9 mouse cellular contexts compared by ENCODE assay signal in genomic region chr10:128310177-128310576, GRCm38 (mm10). TPM values are rescaled to one million over a fixed set of nuclear protein-coding genes. Genes with fewer than 3 reads are reported as not detected.
DNase-seq lines count a peak whose midpoint lies in the region; ATAC-seq lines count a peak whose summit lies in the region.
"Had no signal": no experiment of that assay in that cellular context is flagged by ENCODE, and none has a peak within 500 bp of the region (broad histone marks: within the 10 kb centered on the region; RNA-seq: fewer than 3 reads in every experiment).

No protein-coding gene starts in this region.

- 37% methylated on average over 11 of the region's 11 CpGs for WGBS in forebrain, embryonic 14.5 days
- WGBS in forebrain, embryonic 16.5 days, result 28% methylated on average over 11 of the region's 11 CpGs
- 57% methylated on average over 11 of the region's 11 CpGs for WGBS in stomach, embryonic 16.5 days

- ATAC-seq in forebrain, embryonic 14.5 days, result 0 out of 2 replicates have a peak, but pooled peaks have one; percentile 44
- no peak for ATAC-seq in forebrain, embryonic 16.5 days
- ATAC-seq in stomach, embryonic 16.5 days (ENCODE audit: insufficient read depth, low FRiP score), result peak; percentile 45; the same call in 1 of the 2 replicates

- no peaks in the 10 kb centered on the region for H3K9me3 ChIP-seq in forebrain, embryonic 14.5 days (replicated peaks; ENCODE audit: control insufficient read depth, low read length)
- no peaks in the 10 kb centered on the region for H3K9me3 ChIP-seq in forebrain, embryonic 16.5 days (ENCODE audit: control insufficient read depth, low read length)
- H3K9me3 ChIP-seq in stomach, embryonic 16.5 days (replicated peaks; ENCODE audit: control insufficient read depth, low read length), result no peaks in the 10 kb centered on the region

- no peak overlapping the region for H3K4me3 ChIP-seq in forebrain, embryonic 14.5 days (ENCODE audit: low read depth, low read length)
- no peak overlapping the region for H3K4me3 ChIP-seq in forebrain, embryonic 16.5 days (replicated peaks; ENCODE audit: low read length)
- H3K4me3 ChIP-seq in stomach, embryonic 16.5 days (replicated peaks; ENCODE audit: low read length), result no peak overlapping the region

- H3K27me3 ChIP-seq in forebrain, embryonic 14.5 days (replicated peaks; ENCODE audit: control insufficient read depth, insufficient read depth, low read length), result no peaks in the 10 kb centered on the region
- H3K27me3 ChIP-seq in forebrain, embryonic 16.5 days (replicated peaks; ENCODE audit: control insufficient read depth, insufficient read depth, low read length), result no peaks in the 10 kb centered on the region
- H3K27me3 ChIP-seq in stomach, embryonic 16.5 days (ENCODE audit: control insufficient read depth, insufficient read depth, low read length), result no peaks in the 10 kb centered on the region

- peaks cover 61% of the 10 kb centered on the region for H3K36me3 ChIP-seq in forebrain, embryonic 14.5 days (ENCODE audit: control insufficient read depth, insufficient read depth, low read length)
- H3K36me3 ChIP-seq in forebrain, embryonic 16.5 days (ENCODE audit: control insufficient read depth, insufficient read depth), result peaks cover 17% of the 10 kb centered on the region
- peaks cover 23% of the 10 kb centered on the region for H3K36me3 ChIP-seq in stomach, embryonic 16.5 days (ENCODE audit: control insufficient read depth, insufficient read depth, low read length)

- peak; percentile 57 for DNase-seq in forebrain, embryonic 14.5 days (ENCODE audit: low spot score)
- peak; percentile 46 for DNase-seq in right cerebral cortex, postnatal 14 days
- no peak for DNase-seq in right cerebral cortex, adult 18-20 months
- DNase-seq in kidney, postnatal 10 days, result peak; percentile 84
- no peak for DNase-seq in yolk sac, embryonic 10.5 days (ENCODE audit: low spot score)
- DNase-seq in left cerebral cortex, adult 8-10 months (ENCODE audit: low spot score in 2 of 2), result no peak

- H3K4me2 ChIP-seq in forebrain, embryonic 14.5 days (ENCODE audit: low read length), result no peak overlapping the region
- no peak overlapping the region for H3K4me2 ChIP-seq in forebrain, embryonic 16.5 days (ENCODE audit: low read length)
- no peak overlapping the region for H3K4me2 ChIP-seq in stomach, embryonic 16.5 days (ENCODE audit: low read depth, low read length)

- H3K9ac ChIP-seq in forebrain, embryonic 14.5 days (ENCODE audit: low read length), result no peak overlapping the region
- H3K9ac ChIP-seq in forebrain, embryonic 16.5 days (replicated peaks; ENCODE audit: low read depth, low read length), result no peak overlapping the region
- no peak overlapping the region for H3K9ac ChIP-seq in stomach, embryonic 16.5 days (ENCODE audit: low read length)
- H3K9ac ChIP-seq: liver, embryonic 14.5 days had no signal

- no peak overlapping the region for H3K27ac ChIP-seq in forebrain, embryonic 14.5 days (ENCODE audit: low read depth, low read length)
- no peak overlapping the region for H3K27ac ChIP-seq in forebrain, embryonic 16.5 days (ENCODE audit: low read length)
- no peak overlapping the region for H3K27ac ChIP-seq in stomach, embryonic 16.5 days (ENCODE audit: low read length)
- H3K27ac ChIP-seq: liver, embryonic 14.5 days had no signal

- no peaks in the 10 kb centered on the region; the same call in 1 of the 2 replicates for H3K4me1 ChIP-seq in forebrain, embryonic 14.5 days (ENCODE audit: control insufficient read depth, insufficient read depth, low read length)
- H3K4me1 ChIP-seq in forebrain, embryonic 16.5 days (replicated peaks; ENCODE audit: control insufficient read depth, insufficient read depth, low read length), result peaks cover 5% of the 10 kb centered on the region
- H3K4me1 ChIP-seq in stomach, embryonic 16.5 days (ENCODE audit: control insufficient read depth, insufficient read depth, low read length), result 0 out of 2 replicates have a peak, but pooled peaks cover 3% of the 10 kb centered on the region

RNA-seq across cellular contexts. Expression of gene Pan2, which starts 7.0 kb away (rescaled TPM):
- 21.4 and 23.2 TPM in 2 replicates for polyA plus RNA-seq in forebrain, embryonic 14.5 days (2014; fragmentation: Nextera tagmentation; extraction: Ambion mirVana)
- 27.8 and 28.5 TPM in 2 replicates for polyA plus RNA-seq in forebrain, embryonic 16.5 days (2015; fragmentation: Nextera tagmentation; extraction: Ambion mirVana)
- 29.0 and 30.4 TPM in 2 replicates for polyA plus RNA-seq in stomach, embryonic 16.5 days (2015; fragmentation: Nextera tagmentation; extraction: Ambion mirVana)
- total RNA-seq in left cerebral cortex, adult 8-10 months (2022), result 10 to 100 TPM; 14.5 to 15.5 (median 15.3) TPM

RNA-seq across cellular contexts. Expression of gene Il23a, which starts 11.6 kb away (rescaled TPM):
- not detected in 2 replicates for polyA plus RNA-seq in forebrain, embryonic 14.5 days (2014; fragmentation: Nextera tagmentation; extraction: Ambion mirVana)
- 0.39 TPM in 1 of 2 replicates, not detected in the other for polyA plus RNA-seq in forebrain, embryonic 16.5 days (2015; fragmentation: Nextera tagmentation; extraction: Ambion mirVana)
- polyA plus RNA-seq in stomach, embryonic 16.5 days (2015; fragmentation: Nextera tagmentation; extraction: Ambion mirVana), result 0.55 and 0.57 TPM in 2 replicates
- under 1 TPM in 1 of 4 experiments, not detected in 3; 0.36 TPM for total RNA-seq in left cerebral cortex, adult 8-10 months (2022)

RNA-seq across cellular contexts. Expression of gene Cnpy2, which starts 12.1 kb away (rescaled TPM):
- polyA plus RNA-seq in forebrain, embryonic 14.5 days (2014; fragmentation: Nextera tagmentation; extraction: Ambion mirVana), result 231 and 256 TPM in 2 replicates
- 190 and 195 TPM in 2 replicates for polyA plus RNA-seq in forebrain, embryonic 16.5 days (2015; fragmentation: Nextera tagmentation; extraction: Ambion mirVana)
- polyA plus RNA-seq in stomach, embryonic 16.5 days (2015; fragmentation: Nextera tagmentation; extraction: Ambion mirVana), result 310 and 315 TPM in 2 replicates
- total RNA-seq in left cerebral cortex, adult 8-10 months (2022), result 10 to 100 TPM; 66.6 to 76.7 (median 67.6) TPM

RNA-seq across cellular contexts. Expression of gene Cs, which starts 27.4 kb away (rescaled TPM):
- 234 and 243 TPM in 2 replicates for polyA plus RNA-seq in forebrain, embryonic 14.5 days (2014; fragmentation: Nextera tagmentation; extraction: Ambion mirVana)
- polyA plus RNA-seq in forebrain, embryonic 16.5 days (2015; fragmentation: Nextera tagmentation; extraction: Ambion mirVana), result 247 and 259 TPM in 2 replicates
- 221 and 230 TPM in 2 replicates for polyA plus RNA-seq in stomach, embryonic 16.5 days (2015; fragmentation: Nextera tagmentation; extraction: Ambion mirVana)
- 100 to 1,000 TPM; 221 to 239 (median 230) TPM for total RNA-seq in left cerebral cortex, adult 8-10 months (2022)

RNA-seq across cellular contexts. Expression of gene Stat2, which starts 39.8 kb away (rescaled TPM):
- polyA plus RNA-seq in forebrain, embryonic 14.5 days (2014; fragmentation: Nextera tagmentation; extraction: Ambion mirVana), result 11.6 and 17.4 TPM in 2 replicates
- polyA plus RNA-seq in forebrain, embryonic 16.5 days (2015; fragmentation: Nextera tagmentation; extraction: Ambion mirVana), result 18.7 and 23.3 TPM in 2 replicates
- polyA plus RNA-seq in stomach, embryonic 16.5 days (2015; fragmentation: Nextera tagmentation; extraction: Ambion mirVana), result 14.1 and 16.1 TPM in 2 replicates
- total RNA-seq in left cerebral cortex, adult 8-10 months (2022), result 10 to 100 TPM; 26.8 to 38.6 (median 28.2) TPM

Comparison
In these comparisons a context has a peak if more than half of its experiments do, and no peak if none do; other contexts are left out.
1. DNase-seq: peak in forebrain, embryonic 14.5 days (single experiment), right cerebral cortex, postnatal 14 days (single experiment) and kidney, postnatal 10 days (single experiment); none in right cerebral cortex, adult 18-20 months (single experiment), yolk sac, embryonic 10.5 days (single experiment) and left cerebral cortex, adult 8-10 months (0 of 2).